Mouse (Mus musculus) bone marrow, adult 2 months (tissue): ENCODE data around the gene Slc5a11.

ENCODE experiments used
- CTCF ChIP-seq: fragments of 200-500 bp; IDR thresholded peaks from 2 replicates; pipeline ENCODE4 v1.5.1; 2011; ENCODE audit warnings: low read length, control low read depth; ENCODE audit not compliant: control insufficient read depth, insufficient read depth
- POLR2A ChIP-seq: fragments of 200-500 bp; IDR thresholded peaks from 2 replicates; pipeline ENCODE4 v1.6.1; 2011; ENCODE audit warnings: low read depth, mild to moderate bottlenecking, control low read depth, low read length, borderline replicate concordance; ENCODE audit not compliant: control insufficient read depth

- TF ChIP-seq CTCF = no peak
- TF ChIP-seq POLR2A = no peak
Measured at GRCm38 (mm10) chr7:123177215-123177614, 37.4 kb upstream of the Slc5a11 start.
